Mouse (Mus musculus) ES-E14 (cell line): Measurements from ENCODE around the gene Abcf2. TPM values are rescaled to one million over a fixed set of nuclear protein-coding genes. Genes with fewer than 3 reads are reported as not detected.

ENCODE experiments used
- DNase-seq: peaks from one replicate; pipeline ENCODE4 v3.0.0-alpha.2; 2013; ENCODE audit warnings: low read depth, low spot score
- H3K27ac ChIP-seq: 2 replicates; pipeline ENCODE4 v1.5.1; 2012; ENCODE audit warnings: low read depth, mild to moderate bottlenecking, low read length, moderate library complexity, mixed read lengths; ENCODE audit not compliant: poor library complexity, insufficient read depth, severe bottlenecking
- H3K36me3 ChIP-seq: 2 replicates; pipeline ENCODE4 v1.6.1; 2012; ENCODE audit warnings: mild to moderate bottlenecking, low read length, moderate library complexity, mixed read lengths; ENCODE audit not compliant: control insufficient read depth, poor library complexity, insufficient read depth, severe bottlenecking
- H3K4me1 ChIP-seq, 2 experiments: fragments of 150-350 bp in 1 of 2; sonication (generic) in 1 of 2; 2 replicates each; pipeline ENCODE4 v1.6.1; 2012; ENCODE audit warnings: low read length in 2 of 2, mild to moderate bottlenecking in 1 of 2, mixed read lengths in 1 of 2; ENCODE audit not compliant: control insufficient read depth in 2 of 2, insufficient read depth in 2 of 2, poor library complexity in 1 of 2
- H3K4me3 ChIP-seq, 2 experiments: fragments of 150-350 bp in 1 of 2; sonication (generic) in 1 of 2; 2 replicates each; pipeline ENCODE4 v1.5.1; 2012; ENCODE audit warnings: low read length in 2 of 2, low read depth in 1 of 2, mild to moderate bottlenecking in 1 of 2, mixed read lengths in 1 of 2; ENCODE audit not compliant: insufficient read depth in 1 of 2, poor library complexity in 1 of 2, severe bottlenecking in 1 of 2
- H3K9ac ChIP-seq: 2 replicates; pipeline ENCODE4 v1.6.1; 2012; ENCODE audit warnings: low read depth, mild to moderate bottlenecking, low read length, mixed read lengths; ENCODE audit not compliant: poor library complexity, insufficient read depth, severe bottlenecking
- H3K9me3 ChIP-seq: fragments of 150-350 bp; sonication (generic); 2 replicates; pipeline ENCODE4 v1.6.1; 2012; ENCODE audit warnings: low read depth, mild to moderate bottlenecking, low read length; ENCODE audit not compliant: control insufficient read depth, insufficient read depth
- CHD2 ChIP-seq: IDR thresholded peaks from 2 replicates; pipeline ENCODE4 v1.6.1; 2014; ENCODE audit warnings: mild to moderate bottlenecking, low read depth, low read length, inconsistent platforms
- HCFC1 ChIP-seq: IDR thresholded peaks from 2 replicates; pipeline ENCODE4 v1.6.1; 2012; ENCODE audit warnings: low read length, inconsistent platforms, borderline replicate concordance; ENCODE audit not compliant: insufficient read depth
- MAFK ChIP-seq: IDR thresholded peaks from 2 replicates; pipeline ENCODE4 v1.6.1; 2014; ENCODE audit warnings: mild to moderate bottlenecking, low read depth, low read length, inconsistent platforms; ENCODE audit not compliant: insufficient read depth
- ZC3H11A ChIP-seq: IDR thresholded peaks from 2 replicates; pipeline ENCODE4 v1.6.1; 2012; ENCODE audit warnings: low read depth, mild to moderate bottlenecking, inconsistent platforms, low read length, borderline replicate concordance
- ZNF384 ChIP-seq: IDR thresholded peaks from 2 replicates; pipeline ENCODE4 v1.6.1; 2012; ENCODE audit warnings: low read depth, low read length, inconsistent platforms
- in situ Hi-C, 2 experiments: fragments of 600-800 bp; cut with MboI; formaldehyde crosslinking; loops; one replicate each; pipeline ENCODE4 v1.15.1; 2025; ENCODE audit warnings: low sequenced_read_pairs in 2 of 2, inconsistent platforms in 1 of 2; ENCODE audit not compliant: unreplicated experiment in 2 of 2
- total RNA-seq: library from RNA; depleted of rRNA; stranded (reverse); fragments of 300-350 nt; gene quantifications from 2 replicates; pipeline ENCODE4 v1.2.3, GENCODE M21; 2012

The Abcf2 gene
- total RNA-seq, 1 experiment: 171 TPM

DNA sequence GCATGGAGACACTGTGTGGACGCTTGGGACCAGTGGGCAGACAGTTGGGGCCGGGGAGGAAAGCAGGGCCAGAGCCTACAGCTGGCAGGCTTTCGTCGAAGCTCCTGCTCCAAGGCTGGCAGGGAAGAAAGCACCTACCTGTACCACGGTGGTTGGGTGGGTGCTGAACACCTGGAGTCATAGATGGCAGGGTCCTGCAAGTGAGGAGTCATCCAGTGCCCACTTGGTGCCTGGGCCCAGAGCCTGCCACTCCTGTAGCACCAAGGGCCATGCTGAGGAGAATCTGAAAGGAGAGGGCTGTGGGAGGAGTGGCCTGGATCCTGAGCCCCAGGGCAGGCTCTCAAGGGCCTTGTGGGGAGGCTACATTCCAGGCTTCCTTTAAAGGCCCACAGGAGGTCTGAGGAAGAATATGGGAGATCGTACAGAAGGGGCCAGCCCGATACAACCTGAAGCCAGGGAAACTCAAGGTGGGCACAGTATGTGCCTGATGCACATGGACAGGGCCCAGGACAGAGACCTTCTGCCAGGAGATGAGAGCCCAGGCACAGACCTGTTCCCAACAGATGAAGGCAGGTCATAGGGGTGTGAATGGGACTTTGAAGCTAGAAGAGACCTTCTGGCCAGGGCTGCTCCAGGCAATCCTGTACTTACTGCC lies 45.2 kb upstream of the Abcf2 start:
- no peak for TF ChIP-seq MAFK
- TF ChIP-seq HCFC1: no peak
- no peak for TF ChIP-seq CHD2
- TF ChIP-seq ZNF384: no peak
- TF ChIP-seq ZC3H11A: no peak
- Histone ChIP-seq H3K9me3 (no peaks in the 10 kb centered on the region), H3K4me1 (peaks cover 2 to 16% of the 10 kb centered on the region in 2 experiments; a peak in 1 of 4 replicates), H3K4me3 (no peak overlapping the region), H3K36me3 (no peaks in the 10 kb centered on the region), H3K27ac (no peak overlapping the region), H3K9ac (no peak overlapping the region)
- in situ Hi-C loops: no loop called here
- DNase-seq: no peak

DNA sequence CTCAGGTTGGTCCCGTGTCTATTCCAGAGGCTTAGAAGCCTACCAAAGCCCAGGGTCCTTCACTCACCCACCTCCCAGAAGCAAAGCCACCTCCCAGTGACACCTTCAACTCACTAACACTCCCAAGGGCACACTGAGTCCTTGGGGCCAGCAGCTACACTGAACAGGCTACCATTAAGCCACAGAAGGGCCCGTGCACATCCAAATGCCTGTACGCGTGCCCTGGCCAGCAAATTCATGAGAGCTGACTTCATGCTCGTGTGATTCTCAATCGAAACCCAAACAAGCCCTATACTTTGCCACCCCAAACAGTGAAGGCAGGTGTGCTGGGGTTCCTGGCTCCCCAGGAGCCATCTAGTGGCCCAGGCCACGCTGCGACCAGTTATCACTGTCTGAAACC lies 43.4 kb upstream of the Abcf2 start:
- TF ChIP-seq HCFC1: no peak
- TF ChIP-seq CHD2: no peak
- no peak for TF ChIP-seq ZNF384
- no peak for TF ChIP-seq MAFK
- no peak for TF ChIP-seq ZC3H11A

DNA sequence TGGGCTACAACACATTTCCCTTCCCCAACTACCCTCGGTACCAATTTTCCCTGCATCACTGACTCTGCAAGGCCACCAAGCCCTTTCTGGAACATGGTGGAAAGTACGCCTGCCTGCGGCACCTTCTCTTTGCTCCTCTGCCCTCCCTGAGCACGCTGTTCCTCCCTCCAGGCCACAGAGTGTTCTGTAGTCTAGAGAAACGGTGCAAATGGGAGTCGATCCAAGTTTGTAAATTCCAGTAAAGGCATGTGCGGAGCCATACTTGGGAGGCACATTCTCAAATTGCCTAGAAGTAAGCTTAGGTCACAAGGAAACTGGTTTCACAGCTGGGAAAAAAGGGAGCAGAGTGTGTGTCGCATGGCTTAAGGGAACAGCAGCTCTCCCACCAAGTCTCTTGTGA lies 42.8 kb upstream of the Abcf2 start:
- H3K27ac ChIP-seq: no peak overlapping the region
- H3K4me3 ChIP-seq: no peak overlapping the region
- H3K36me3 ChIP-seq: no peaks in the 10 kb centered on the region
- H3K9ac ChIP-seq: no peak overlapping the region
- H3K4me1 ChIP-seq: peaks cover 0 to 10% of the 10 kb centered on the region in 2 experiments; a peak in 1 of 4 replicates
- no peak for TF ChIP-seq CHD2
- TF ChIP-seq ZNF384: no peak
- TF ChIP-seq ZC3H11A: no peak
- no peak for TF ChIP-seq MAFK
- no peak for TF ChIP-seq HCFC1
- H3K9me3 ChIP-seq: no peaks in the 10 kb centered on the region
- DNase-seq: no peak
- in situ Hi-C loops: no loop called here

More for the DNA sequence above, 43.4 kb upstream of the Abcf2 start:
- no peaks in the 10 kb centered on the region for H3K9me3 ChIP-seq
- no peak overlapping the region for H3K9ac ChIP-seq
- H3K4me1 ChIP-seq: peaks cover 2 to 11% of the 10 kb centered on the region in 2 experiments; a peak in 1 of 4 replicates
- in situ Hi-C loops: no loop called here
- DNase-seq: no peak
- no peak overlapping the region for H3K27ac ChIP-seq
- no peaks in the 10 kb centered on the region for H3K36me3 ChIP-seq
- H3K4me3 ChIP-seq: no peak overlapping the region

DNA sequence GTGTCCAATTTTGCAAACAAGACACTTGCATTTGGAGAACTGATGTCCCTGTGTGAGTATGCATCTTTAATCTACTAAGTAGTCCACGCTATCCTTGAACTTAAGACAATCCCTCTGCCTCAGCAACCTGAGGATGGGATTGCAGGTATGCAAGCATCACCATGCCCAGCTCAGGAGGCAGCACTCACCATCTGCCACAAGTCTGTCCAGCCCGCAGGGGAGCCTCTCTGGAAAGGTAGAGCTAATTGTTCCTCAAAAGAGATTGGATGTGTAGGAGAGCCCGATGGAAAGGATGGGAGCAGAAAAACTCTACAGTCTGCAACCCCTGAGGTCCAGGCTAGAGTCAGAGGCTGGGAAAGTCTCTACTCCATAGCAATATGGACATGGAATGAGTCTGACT lies 41.7 kb upstream of the Abcf2 start:
- no peak for DNase-seq
- Histone ChIP-seq H3K27ac (no peak overlapping the region), H3K36me3 (no peaks in the 10 kb centered on the region), H3K9ac (no peak overlapping the region), H3K4me3 (no peak overlapping the region), H3K4me1 (peaks cover 0 to 3% of the 10 kb centered on the region in 2 experiments; a peak in 1 of 4 replicates), H3K9me3 (no peaks in the 10 kb centered on the region)
- TF ChIP-seq CHD2 (no peak), ZNF384 (no peak), MAFK (no peak), HCFC1 (no peak), ZC3H11A (no peak)
- in situ Hi-C loops: no loop called here
